Mouse (Mus musculus): ENCODE results near the gene Abhd12b.

DNA sequence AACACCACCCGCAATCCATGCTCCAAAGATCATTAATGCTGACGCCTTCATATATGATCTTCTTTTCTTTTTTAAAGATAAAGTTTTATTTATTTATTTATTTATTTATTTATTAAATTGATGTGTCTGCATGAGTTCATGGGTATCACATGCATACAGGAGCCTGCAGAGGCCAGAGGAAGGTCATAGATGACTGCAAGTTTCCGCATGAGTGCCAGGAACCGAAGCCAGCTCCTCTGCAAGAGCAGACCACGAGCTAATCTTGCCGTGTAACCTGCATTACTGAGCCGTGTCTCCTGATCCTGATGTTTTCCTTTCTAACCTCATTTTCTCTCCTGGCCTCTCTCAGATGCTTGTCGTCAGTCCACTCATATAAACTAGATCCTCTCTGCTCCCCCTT lies 60.3 kb downstream of the Abhd12b start:
- no peak for TF ChIP-seq CTCF (IDR thresholded peaks at IDR 0.05)
- no peak for TF ChIP-seq POLR2A (IDR thresholded peaks at IDR 0.05; ENCODE audit: insufficient read depth, low read depth, low read length)
- TF ChIP-seq EP300 (IDR thresholded peaks at IDR 0.05; ENCODE audit: insufficient read depth, low read depth, low read length), result no peak

All from heart, adult 2 months (tissue).